Mouse (Mus musculus) erythroid progenitor cell, adult 5-6 weeks (primary cell): ENCODE results near the gene Olfr1447. TPM values are rescaled to one million over a fixed set of nuclear protein-coding genes. Genes with fewer than 3 reads are reported as not detected.

ENCODE experiments used
- ATAC-seq: replicated peaks from 2 replicates; pipeline ENCODE4 v1.8.0; 2016; ENCODE audit warnings: moderate number of reproducible peaks, mild to moderate bottlenecking, moderate TSS enrichment, inconsistent platforms; ENCODE audit not compliant: poor library complexity, low FRiP score, severe bottlenecking
- total RNA-seq, 2 experiments: library from RNA; stranded (forward) in 1 of 2; stranded (reverse) in 1 of 2; fragments of 150-400 nt in 1 of 2; fragments of 186-747, 209-891 nt in 1 of 2; gene quantifications; 2 replicates each; pipeline versions ENCODE4 v1.2.3 to v1.2.4; 2015 to 2017; ENCODE audit warnings: low replicate concordance in 2 of 2

The Olfr1447 gene
- total RNA-seq (2015; ENCODE audit: low replicate concordance) = not detected in 2 replicates
- total RNA-seq (2017; ENCODE audit: low replicate concordance) = not detected in 2 replicates

- ATAC-seq = no peak
These were observed at the start of gene Olfr1447 for GRCm38 (mm10) chr19:12903643-12904042. Gene Olfr1447 (minus strand): TSS chr19:12903743.

- ATAC-seq = no peak
These were observed 46.4 kb upstream of the Olfr1447 start, which contains the start of gene Olfr1450 for GRCm38 (mm10) chr19:12949958-12950357. Gene Olfr1450 (plus strand): TSS chr19:12950258.

GRCm38 (mm10) chr19:12930540-12930939 lies 27.0 kb upstream of the Olfr1447 start, which contains the start of gene Olfr1449:
Gene Olfr1449 (plus strand): TSS chr19:12930840.
- no peak for ATAC-seq

- no peak for ATAC-seq
These were observed 20.8 kb upstream of the Olfr1447 start, which contains the start of gene Olfr1448 for GRCm38 (mm10) chr19:12924319-12924718. Gene Olfr1448 (minus strand): TSS chr19:12924419.

DNA sequence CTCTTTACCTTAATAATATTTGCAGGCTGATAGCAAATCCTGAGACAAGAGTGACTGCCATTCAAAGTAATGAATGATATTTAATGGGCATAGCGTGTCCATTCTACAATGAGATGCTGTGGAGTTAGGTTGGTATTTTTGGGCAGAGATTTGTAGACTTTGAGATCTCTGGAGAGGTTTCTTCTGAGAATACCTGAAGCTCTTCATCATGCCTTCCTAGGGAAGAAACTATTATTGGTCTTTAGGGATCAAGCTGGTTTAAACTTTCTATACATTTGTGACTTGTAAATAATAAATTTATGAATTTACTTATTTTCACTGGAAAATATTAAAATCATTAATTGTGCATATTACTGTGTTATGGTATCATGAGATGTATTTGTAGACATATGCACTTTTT lies 10.1 kb downstream of the Olfr1447 start, which contains the start of gene Olfr1446:
Gene Olfr1446, minus strand, starts transcription at position 101 of the 400 bp plus-strand sequence.
- no peak for ATAC-seq

DNA sequence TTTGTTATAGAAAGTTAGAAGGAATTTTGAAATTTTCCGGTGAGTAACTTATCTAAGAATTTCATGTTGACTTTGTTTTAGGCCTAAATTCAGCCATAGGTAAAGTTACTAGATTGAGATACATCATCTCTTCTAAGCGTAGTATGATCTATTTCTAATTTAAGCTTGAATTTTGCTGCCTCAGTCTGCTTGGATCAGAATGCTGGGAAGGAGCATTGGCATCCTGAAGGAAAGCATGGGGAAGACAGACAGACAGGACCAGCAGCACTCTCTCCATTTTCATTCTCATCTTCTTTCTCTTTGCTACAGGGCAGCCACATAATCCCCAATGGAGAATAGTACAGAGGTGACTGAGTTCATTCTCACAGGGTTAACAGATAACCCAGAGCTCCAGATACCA lies 20.0 kb downstream of the Olfr1447 start, which contains the start of gene Olfr1445:
Gene Olfr1445, plus strand, starts transcription at position 301 of the 400 bp plus-strand sequence.
- ATAC-seq = no peak

DNA sequence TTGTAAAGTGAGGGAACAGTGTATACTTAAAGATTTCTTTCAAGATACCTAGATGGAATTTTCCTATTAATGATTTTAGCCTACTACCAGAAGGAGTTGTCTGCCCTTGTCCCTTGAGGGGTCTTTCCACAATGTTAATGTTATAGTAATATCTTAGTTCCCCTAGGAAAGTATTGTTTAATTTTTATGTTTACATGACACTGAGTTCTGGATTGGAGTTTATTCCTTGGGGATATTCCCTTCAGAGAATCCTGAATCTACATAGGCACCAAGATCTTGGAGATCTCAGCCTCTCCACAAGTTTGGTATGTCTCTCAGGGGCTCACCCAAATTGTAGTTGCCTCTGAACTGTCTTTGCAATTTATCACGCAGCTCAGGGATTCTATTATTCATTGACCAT lies 46.6 kb downstream of the Olfr1447 start, which contains the start of gene Olfr1444:
Gene Olfr1444, plus strand, starts transcription at position 301 of the 400 bp plus-strand sequence.
- no peak for ATAC-seq

Other genes with a start within 250 kb of the Olfr1447 start
- gene Olfr1442, start 233.3 kb downstream of the Olfr1447 start, total RNA-seq (2015; ENCODE audit: low replicate concordance) = not detected in 2 replicates
- gene Olfr1442, start 233.3 kb downstream of the Olfr1447 start, total RNA-seq (2017; ENCODE audit: low replicate concordance) = 0.23 TPM in 1 of 2 replicates, not detected in the other
- not detected in 2 replicates for gene Olfr1443, start 225.6 kb downstream of the Olfr1447 start, total RNA-seq (2015; ENCODE audit: low replicate concordance)
- not detected in 2 replicates for gene Olfr1443, start 225.6 kb downstream of the Olfr1447 start, total RNA-seq (2017; ENCODE audit: low replicate concordance)
- gene Keg1, start 208.0 kb downstream of the Olfr1447 start, total RNA-seq (2015; ENCODE audit: low replicate concordance) = not detected in 2 replicates
- gene Keg1, start 208.0 kb downstream of the Olfr1447 start, total RNA-seq (2017; ENCODE audit: low replicate concordance) = not detected in 2 replicates
- gene Cntf, start 138.1 kb downstream of the Olfr1447 start, total RNA-seq (2015; ENCODE audit: low replicate concordance) = 6.7 and 20.2 TPM in 2 replicates
- 3.6 and 5.0 TPM in 2 replicates for gene Cntf, start 138.1 kb downstream of the Olfr1447 start, total RNA-seq (2017; ENCODE audit: low replicate concordance)
- 101 and 140 TPM in 2 replicates for gene Zfp91, start 107.6 kb downstream of the Olfr1447 start, total RNA-seq (2015; ENCODE audit: low replicate concordance)
- 140 and 154 TPM in 2 replicates for gene Zfp91, start 107.6 kb downstream of the Olfr1447 start, total RNA-seq (2017; ENCODE audit: low replicate concordance)
- 0.84 and 2.9 TPM in 2 replicates for gene Lpxn, start 107.5 kb downstream of the Olfr1447 start, total RNA-seq (2015; ENCODE audit: low replicate concordance)
- gene Lpxn, start 107.5 kb downstream of the Olfr1447 start, total RNA-seq (2017; ENCODE audit: low replicate concordance) = 1.3 and 3.2 TPM in 2 replicates
- gene Gm5244, start 57.1 kb downstream of the Olfr1447 start, total RNA-seq (2015; ENCODE audit: low replicate concordance) = not detected in 2 replicates
- not detected in 2 replicates for gene Gm5244, start 57.1 kb downstream of the Olfr1447 start, total RNA-seq (2017; ENCODE audit: low replicate concordance)
- not detected in 2 replicates for gene Olfr1444, start 46.5 kb downstream of the Olfr1447 start, total RNA-seq (2015; ENCODE audit: low replicate concordance)
- gene Olfr1444, start 46.5 kb downstream of the Olfr1447 start, total RNA-seq (2017; ENCODE audit: low replicate concordance) = not detected in 2 replicates
- gene Olfr1445, start 19.9 kb downstream of the Olfr1447 start, total RNA-seq (2015; ENCODE audit: low replicate concordance) = not detected in 2 replicates
- gene Olfr1445, start 19.9 kb downstream of the Olfr1447 start, total RNA-seq (2017; ENCODE audit: low replicate concordance) = not detected in 2 replicates
- gene Olfr1446, start 10.2 kb downstream of the Olfr1447 start, total RNA-seq (2015; ENCODE audit: low replicate concordance) = not detected in 2 replicates
- gene Olfr1446, start 10.2 kb downstream of the Olfr1447 start, total RNA-seq (2017; ENCODE audit: low replicate concordance) = not detected in 2 replicates
- gene Olfr1448, start 20.7 kb upstream of the Olfr1447 start, total RNA-seq (2015; ENCODE audit: low replicate concordance) = not detected in 2 replicates
- gene Olfr1448, start 20.7 kb upstream of the Olfr1447 start, total RNA-seq (2017; ENCODE audit: low replicate concordance) = not detected in 2 replicates
- not detected in 2 replicates for gene Olfr1449, start 27.1 kb upstream of the Olfr1447 start, total RNA-seq (2015; ENCODE audit: low replicate concordance)
- not detected in 2 replicates for gene Olfr1449, start 27.1 kb upstream of the Olfr1447 start, total RNA-seq (2017; ENCODE audit: low replicate concordance)
- gene Olfr1450, start 46.5 kb upstream of the Olfr1447 start, total RNA-seq (2015; ENCODE audit: low replicate concordance) = not detected in 2 replicates
- not detected in 2 replicates for gene Olfr1450, start 46.5 kb upstream of the Olfr1447 start, total RNA-seq (2017; ENCODE audit: low replicate concordance)
- not detected in 2 replicates for gene Olfr1451, start 91.3 kb upstream of the Olfr1447 start, total RNA-seq (2015; ENCODE audit: low replicate concordance)
- not detected in 2 replicates for gene Olfr1451, start 91.3 kb upstream of the Olfr1447 start, total RNA-seq (2017; ENCODE audit: low replicate concordance)
- gene Olfr1453, start 124.6 kb upstream of the Olfr1447 start, total RNA-seq (2015; ENCODE audit: low replicate concordance) = not detected in 2 replicates
- not detected in 2 replicates for gene Olfr1453, start 124.6 kb upstream of the Olfr1447 start, total RNA-seq (2017; ENCODE audit: low replicate concordance)
- gene Olfr1454, start 156.9 kb upstream of the Olfr1447 start, total RNA-seq (2015; ENCODE audit: low replicate concordance) = not detected in 2 replicates
- not detected in 2 replicates for gene Olfr1454, start 156.9 kb upstream of the Olfr1447 start, total RNA-seq (2017; ENCODE audit: low replicate concordance)
- not detected in 2 replicates for gene Olfr1457, start 194.1 kb upstream of the Olfr1447 start, total RNA-seq (2015; ENCODE audit: low replicate concordance)
- not detected in 2 replicates for gene Olfr1457, start 194.1 kb upstream of the Olfr1447 start, total RNA-seq (2017; ENCODE audit: low replicate concordance)
- gene Olfr1458, start 203.0 kb upstream of the Olfr1447 start, total RNA-seq (2015; ENCODE audit: low replicate concordance) = not detected in 2 replicates
- not detected in 2 replicates for gene Olfr1458, start 203.0 kb upstream of the Olfr1447 start, total RNA-seq (2017; ENCODE audit: low replicate concordance)
- gene Olfr1459, start 245.8 kb upstream of the Olfr1447 start, total RNA-seq (2015; ENCODE audit: low replicate concordance) = not detected in 2 replicates
- gene Olfr1459, start 245.8 kb upstream of the Olfr1447 start, total RNA-seq (2017; ENCODE audit: low replicate concordance) = not detected in 2 replicates